Mouse (Mus musculus): ENCODE measurements at regions not wholly inside any gene's neighbourhood (a gene's known extent, or its start where the extent isn't known, plus 50 kb on each side); places are given as distances from the start of the nearest gene placed in this dataset.

- ATAC-seq (replicated peaks; ENCODE audit: poor library complexity, severe bottlenecking): peak; percentile 43
Measured at GRCm38 (mm10) chrY:263314-263713, 533.9 kb downstream of the Zfy1 start.
